Mouse (Mus musculus): ENCODE measurements around the gene Ubald2.
A peak's percentile ranks its signal among the peaks of the same experiment; 100 is the strongest.

DNA sequence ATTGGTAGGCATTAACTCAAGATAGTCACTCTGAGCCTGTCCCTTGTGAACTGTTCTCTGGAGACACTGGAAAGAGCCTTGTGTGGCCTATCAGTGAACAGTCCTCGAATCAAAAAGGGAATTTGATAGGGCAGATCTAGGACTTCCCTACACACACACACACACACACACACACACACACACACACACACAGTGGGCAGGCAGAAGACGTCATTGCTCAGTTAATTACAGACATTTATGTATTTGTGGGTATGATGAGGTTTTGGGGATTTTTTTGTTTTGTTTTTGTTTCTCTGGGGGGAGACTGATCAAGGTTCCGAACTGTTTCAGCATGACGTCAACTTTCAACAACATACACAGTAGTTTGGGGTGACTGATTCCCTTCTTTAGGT lies 20.3 kb upstream of the Ubald2 start:
- TF ChIP-seq CTCF (IDR thresholded peaks at IDR 0.05 in 2 of 3, conservative IDR thresholded peaks at IDR 0.05 in 1 of 3; ENCODE audit: control insufficient read depth in 1 of 3, insufficient read depth in 1 of 3, low read depth in 2 of 3, low read length in 3 of 3, poor library complexity in 1 of 3, severe bottlenecking in 1 of 3) (no peak), GATA1 (IDR thresholded peaks at IDR 0.05; ENCODE audit: low read depth, low read length) (0 out of 2 replicates have a peak, but pooled peaks have one; percentile 20), POLR2A (IDR thresholded peaks at IDR 0.05; ENCODE audit: control insufficient read depth in 1 of 2, insufficient read depth in 1 of 2, low read depth in 1 of 2, low read length in 2 of 2, poor library complexity in 1 of 2) (no peak), BHLHE40 (IDR thresholded peaks at IDR 0.05; ENCODE audit: borderline replicate concordance, low read depth, low read length) (no peak)
